Mouse (Mus musculus): ENCODE results near the gene Ehd4. TPM values are rescaled to one million over a fixed set of nuclear protein-coding genes. Genes with fewer than 3 reads are reported as not detected.

The Ehd4 gene
- polyA plus RNA-seq, 1 experiment from 2014 or later, result 50.4 TPM

- no peak overlapping the region for H3K4me3 ChIP-seq (ENCODE audit: low read length)
- no peak for ATAC-seq (ENCODE audit: low FRiP score, low TSS enrichment)
- H3K9ac ChIP-seq (replicated peaks; ENCODE audit: low read length), result no peak overlapping the region
- 65% methylated on average over 1 of the region's 1 CpGs for whole genome bisulfite sequencing
- H3K36me3 ChIP-seq (ENCODE audit: insufficient read depth, low read length), result no peaks in the 10 kb centered on the region
- H3K4me2 ChIP-seq (replicated peaks; ENCODE audit: low read depth, low read length), result no peak overlapping the region
- peaks cover 27% of the 10 kb centered on the region for H3K4me1 ChIP-seq (ENCODE audit: insufficient read depth, low read length)
- H3K27ac ChIP-seq (ENCODE audit: low read length), result no peak overlapping the region
- no peaks in the 10 kb centered on the region for H3K27me3 ChIP-seq (ENCODE audit: insufficient read depth, low read length)
- no peaks in the 10 kb centered on the region for H3K9me3 ChIP-seq (ENCODE audit: low read length)
These were observed 22.5 kb downstream of the Ehd4 start for GRCm38 (mm10) chr2:120131881-120132280.

- H3K27ac ChIP-seq (ENCODE audit: low read length), result peak overlapping the region; percentile 81
These were observed 25.0 kb downstream of the Ehd4 start for GRCm38 (mm10) chr2:120129252-120129908.

GRCm38 (mm10) chr2:120128611-120129051 lies 25.8 kb downstream of the Ehd4 start:
- H3K9ac ChIP-seq (replicated peaks; ENCODE audit: low read length), result no peak overlapping the region
- H3K9me3 ChIP-seq (ENCODE audit: low read length), result no peaks in the 10 kb centered on the region
- no peak overlapping the region for H3K4me2 ChIP-seq (replicated peaks; ENCODE audit: low read depth, low read length)
- no peaks in the 10 kb centered on the region for H3K36me3 ChIP-seq (ENCODE audit: insufficient read depth, low read length)
- H3K27ac ChIP-seq (ENCODE audit: low read length), result peak overlapping the region; percentile 81
- ATAC-seq (ENCODE audit: low FRiP score, low TSS enrichment), result peak; percentile 53; the same call in 1 of the 2 replicates
- H3K4me3 ChIP-seq (ENCODE audit: low read length), result no peak overlapping the region
- 33% methylated on average over 1 of the region's 1 CpGs for WGBS
- no peaks in the 10 kb centered on the region for H3K27me3 ChIP-seq (ENCODE audit: insufficient read depth, low read length)
- H3K4me1 ChIP-seq (ENCODE audit: insufficient read depth, low read length), result peaks cover 52% of the 10 kb centered on the region

More at GRCm38 (mm10) chr2:120129252-120129908, 25.0 kb downstream of the Ehd4 start:
- no peaks in the 10 kb centered on the region for H3K27me3 ChIP-seq (ENCODE audit: insufficient read depth, low read length)
- H3K36me3 ChIP-seq (ENCODE audit: insufficient read depth, low read length), result no peaks in the 10 kb centered on the region
- H3K9ac ChIP-seq (replicated peaks; ENCODE audit: low read length), result 0 out of 2 replicates have a peak overlapping the region, but pooled peaks have one; percentile 25
- H3K4me1 ChIP-seq (ENCODE audit: insufficient read depth, low read length), result peaks cover 45% of the 10 kb centered on the region
- H3K4me2 ChIP-seq (replicated peaks; ENCODE audit: low read depth, low read length), result no peak overlapping the region
- WGBS, result 53% methylated on average over 8 of the region's 8 CpGs
- no peak overlapping the region for H3K4me3 ChIP-seq (ENCODE audit: low read length)
- no peaks in the 10 kb centered on the region for H3K9me3 ChIP-seq (ENCODE audit: low read length)
- ATAC-seq (ENCODE audit: low FRiP score, low TSS enrichment), result no peak

- Histone ChIP-seq H3K9me3 (ENCODE audit: low read length) (no peaks in the 10 kb centered on the region), H3K27ac (ENCODE audit: low read length) (peak overlapping the region; percentile 81), H3K4me3 (ENCODE audit: low read length) (no peak overlapping the region), H3K4me2 (replicated peaks; ENCODE audit: low read depth, low read length) (no peak overlapping the region), H3K27me3 (ENCODE audit: insufficient read depth, low read length) (no peaks in the 10 kb centered on the region), H3K4me1 (ENCODE audit: insufficient read depth, low read length) (peaks cover 54% of the 10 kb centered on the region), H3K36me3 (ENCODE audit: insufficient read depth, low read length) (no peaks in the 10 kb centered on the region), H3K9ac (replicated peaks; ENCODE audit: low read length) (no peak overlapping the region)
- ATAC-seq (ENCODE audit: low FRiP score, low TSS enrichment), result no peak
These were observed 26.4 kb downstream of the Ehd4 start for GRCm38 (mm10) chr2:120128011-120128410.

- Histone ChIP-seq H3K27ac (ENCODE audit: low read length) (no peak overlapping the region), H3K4me1 (ENCODE audit: insufficient read depth, low read length) (peaks cover 54% of the 10 kb centered on the region), H3K27me3 (ENCODE audit: insufficient read depth, low read length) (no peaks in the 10 kb centered on the region), H3K9me3 (ENCODE audit: low read length) (no peaks in the 10 kb centered on the region), H3K9ac (replicated peaks; ENCODE audit: low read length) (no peak overlapping the region), H3K4me3 (ENCODE audit: low read length) (no peak overlapping the region), H3K36me3 (ENCODE audit: insufficient read depth, low read length) (no peaks in the 10 kb centered on the region), H3K4me2 (replicated peaks; ENCODE audit: low read depth, low read length) (no peak overlapping the region)
- 79% methylated on average over 1 of the region's 1 CpGs for WGBS
- ATAC-seq (ENCODE audit: low FRiP score, low TSS enrichment), result no peak
These were observed 27.5 kb downstream of the Ehd4 start for GRCm38 (mm10) chr2:120126901-120127300.

- Histone ChIP-seq H3K4me1 (ENCODE audit: insufficient read depth, low read length) (peaks cover 54% of the 10 kb centered on the region), H3K27me3 (ENCODE audit: insufficient read depth, low read length) (no peaks in the 10 kb centered on the region), H3K27ac (ENCODE audit: low read length) (no peak overlapping the region), H3K36me3 (ENCODE audit: insufficient read depth, low read length) (no peaks in the 10 kb centered on the region), H3K4me2 (replicated peaks; ENCODE audit: low read depth, low read length) (no peak overlapping the region), H3K4me3 (ENCODE audit: low read length) (no peak overlapping the region), H3K9ac (replicated peaks; ENCODE audit: low read length) (no peak overlapping the region), H3K9me3 (ENCODE audit: low read length) (no peaks in the 10 kb centered on the region)
- no peak for ATAC-seq (ENCODE audit: low FRiP score, low TSS enrichment)
- 46% methylated on average over 4 of the region's 4 CpGs for WGBS
These were observed 28.0 kb downstream of the Ehd4 start for GRCm38 (mm10) chr2:120126408-120126807.

GRCm38 (mm10) chr2:120125461-120125860 lies 28.9 kb downstream of the Ehd4 start:
- no peaks in the 10 kb centered on the region for H3K27me3 ChIP-seq (ENCODE audit: insufficient read depth, low read length)
- no peak overlapping the region for H3K9ac ChIP-seq (replicated peaks; ENCODE audit: low read length)
- H3K4me3 ChIP-seq (ENCODE audit: low read length), result no peak overlapping the region
- no peak overlapping the region for H3K4me2 ChIP-seq (replicated peaks; ENCODE audit: low read depth, low read length)
- no peaks in the 10 kb centered on the region for H3K36me3 ChIP-seq (ENCODE audit: insufficient read depth, low read length)
- 89% methylated on average over 1 of the region's 1 CpGs for WGBS
- no peak overlapping the region for H3K27ac ChIP-seq (ENCODE audit: low read length)
- no peaks in the 10 kb centered on the region for H3K9me3 ChIP-seq (ENCODE audit: low read length)
- H3K4me1 ChIP-seq (ENCODE audit: insufficient read depth, low read length), result peaks cover 54% of the 10 kb centered on the region
- no peak for ATAC-seq (ENCODE audit: low FRiP score, low TSS enrichment)

- Histone ChIP-seq H3K27me3 (ENCODE audit: insufficient read depth, low read length) (no peaks in the 10 kb centered on the region), H3K9me3 (ENCODE audit: low read length) (no peaks in the 10 kb centered on the region), H3K4me3 (ENCODE audit: low read length) (no peak overlapping the region), H3K27ac (ENCODE audit: low read length) (no peak overlapping the region), H3K9ac (replicated peaks; ENCODE audit: low read length) (no peak overlapping the region), H3K4me1 (ENCODE audit: insufficient read depth, low read length) (peaks cover 50% of the 10 kb centered on the region), H3K4me2 (replicated peaks; ENCODE audit: low read depth, low read length) (no peak overlapping the region), H3K36me3 (ENCODE audit: insufficient read depth, low read length) (no peaks in the 10 kb centered on the region)
- 73% methylated on average over 2 of the region's 2 CpGs for WGBS
- ATAC-seq (ENCODE audit: low FRiP score, low TSS enrichment), result no peak
These were observed 29.5 kb downstream of the Ehd4 start for GRCm38 (mm10) chr2:120124946-120125345.

GRCm38 (mm10) chr2:120124096-120124495 lies 30.3 kb downstream of the Ehd4 start:
- no peaks in the 10 kb centered on the region for H3K36me3 ChIP-seq (ENCODE audit: insufficient read depth, low read length)
- no peak overlapping the region for H3K4me2 ChIP-seq (replicated peaks; ENCODE audit: low read depth, low read length)
- ATAC-seq (ENCODE audit: low FRiP score, low TSS enrichment), result peak; percentile 68; the same call in 1 of the 2 replicates
- H3K4me3 ChIP-seq (ENCODE audit: low read length), result no peak overlapping the region
- H3K4me1 ChIP-seq (ENCODE audit: insufficient read depth, low read length), result peaks cover 41% of the 10 kb centered on the region
- WGBS, result 10% methylated on average over 1 of the region's 1 CpGs
- no peaks in the 10 kb centered on the region for H3K9me3 ChIP-seq (ENCODE audit: low read length)
- no peak overlapping the region for H3K9ac ChIP-seq (replicated peaks; ENCODE audit: low read length)
- no peak overlapping the region for H3K27ac ChIP-seq (ENCODE audit: low read length)
- H3K27me3 ChIP-seq (ENCODE audit: insufficient read depth, low read length), result no peaks in the 10 kb centered on the region

GRCm38 (mm10) chr2:120122983-120123382 lies 31.4 kb downstream of the Ehd4 start:
- Histone ChIP-seq H3K36me3 (ENCODE audit: insufficient read depth, low read length) (no peaks in the 10 kb centered on the region), H3K27ac (ENCODE audit: low read length) (no peak overlapping the region), H3K9ac (replicated peaks; ENCODE audit: low read length) (no peak overlapping the region), H3K4me3 (ENCODE audit: low read length) (no peak overlapping the region), H3K27me3 (ENCODE audit: insufficient read depth, low read length) (no peaks in the 10 kb centered on the region), H3K4me1 (ENCODE audit: insufficient read depth, low read length) (peaks cover 31% of the 10 kb centered on the region), H3K4me2 (replicated peaks; ENCODE audit: low read depth, low read length) (no peak overlapping the region), H3K9me3 (ENCODE audit: low read length) (no peaks in the 10 kb centered on the region)
- ATAC-seq (ENCODE audit: low FRiP score, low TSS enrichment), result no peak
- 94% methylated on average over 6 of the region's 6 CpGs for WGBS
